Mouse (Mus musculus): ENCODE data around the gene Ubash3a.

DNA sequence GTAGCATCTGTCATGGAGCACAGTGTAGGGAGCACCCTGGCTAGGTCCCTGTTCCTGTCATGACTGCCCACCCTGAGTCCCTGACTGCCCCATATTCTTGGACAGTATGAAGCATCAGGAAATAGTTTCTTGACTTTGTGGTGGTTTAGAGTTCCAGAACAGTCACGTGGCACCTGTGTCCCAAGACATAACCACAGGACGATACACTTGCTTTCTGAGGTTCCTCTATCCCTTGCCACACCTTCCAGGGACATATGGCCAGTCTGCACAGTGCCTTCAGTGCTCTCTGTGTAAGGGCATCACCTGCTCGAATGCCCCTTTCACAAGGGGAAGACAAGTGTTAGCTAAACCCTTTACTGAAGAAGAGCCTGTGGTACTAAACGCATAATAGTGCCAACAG is 26.2 kb upstream of the Ubash3a start:
- TF ChIP-seq HCFC1 (IDR thresholded peaks at IDR 0.05; ENCODE audit: borderline replicate concordance, insufficient read depth, low read length) (no peak), MAFK (IDR thresholded peaks at IDR 0.05; ENCODE audit: insufficient read depth, low read depth, low read length) (no peak)

Data from ES-E14 (cell line).